Mouse (Mus musculus): ENCODE measurements around the gene Robo1.

GRCm38 (mm10) chr16:72811494-72811893 is 503.4 kb downstream of the Robo1 start:
- no peak for TF ChIP-seq POLR2A (IDR thresholded peaks at IDR 0.05; ENCODE audit: insufficient read depth, low read length)
- TF ChIP-seq EP300 (IDR thresholded peaks at IDR 0.05; ENCODE audit: insufficient read depth, low read depth, low read length): no peak
- TF ChIP-seq CTCF (IDR thresholded peaks at IDR 0.05; ENCODE audit: low read depth, low read length): no peak
